Mouse (Mus musculus) embryonic fibroblast, embryonic 13.5 days (primary cell): ENCODE measurements around the gene Snx30.

Experiments
- CTCF ChIP-seq: IDR thresholded peaks from 2 replicates; pipeline ENCODE4 v1.5.1; 2011; ENCODE audit warnings: mild to moderate bottlenecking, control low read depth, low read length, moderate library complexity, borderline replicate concordance; ENCODE audit not compliant: insufficient read depth
- POLR2A ChIP-seq: IDR thresholded peaks from 2 replicates; pipeline ENCODE4 v1.6.1; 2011; ENCODE audit warnings: low read depth, mild to moderate bottlenecking, control low read depth, low read length, moderate library complexity

- no peak for TF ChIP-seq POLR2A
- no peak for TF ChIP-seq CTCF
These were observed 45.4 kb downstream of the Snx30 start for GRCm38 (mm10) chr4:59850886-59851623.
